Mouse (Mus musculus) liver (tissue): Measurements from ENCODE around the gene Mcm3ap.
A peak's percentile ranks its signal among the peaks of the same experiment; 100 is the strongest.

Source experiments
- DNase-seq: peaks from one replicate; pipeline ENCODE4 v3.0.0-alpha.2; 2020; ENCODE audit warnings: mixed read lengths

Mcm3ap gene

DNA sequence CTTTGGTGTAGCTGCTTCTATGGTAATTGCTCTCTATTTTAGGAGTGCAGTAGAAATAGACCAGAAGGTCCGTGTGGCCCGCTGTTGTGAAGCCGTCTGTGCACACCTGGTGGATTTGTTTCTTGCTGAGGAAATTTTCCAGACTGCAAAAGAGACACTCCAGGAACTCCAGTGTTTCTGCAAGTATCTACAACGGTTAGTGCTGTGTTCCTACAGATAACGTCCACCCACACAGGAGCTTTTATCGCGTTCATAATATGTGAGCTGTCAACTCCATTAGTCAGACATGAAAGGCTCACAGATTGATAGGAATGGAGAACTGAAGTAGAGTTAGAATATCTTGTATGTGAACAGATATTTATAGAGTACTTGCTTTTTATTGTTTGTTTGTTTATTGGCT, 27.6 kb downstream of the Mcm3ap start:
- DNase-seq, result no peak

DNA sequence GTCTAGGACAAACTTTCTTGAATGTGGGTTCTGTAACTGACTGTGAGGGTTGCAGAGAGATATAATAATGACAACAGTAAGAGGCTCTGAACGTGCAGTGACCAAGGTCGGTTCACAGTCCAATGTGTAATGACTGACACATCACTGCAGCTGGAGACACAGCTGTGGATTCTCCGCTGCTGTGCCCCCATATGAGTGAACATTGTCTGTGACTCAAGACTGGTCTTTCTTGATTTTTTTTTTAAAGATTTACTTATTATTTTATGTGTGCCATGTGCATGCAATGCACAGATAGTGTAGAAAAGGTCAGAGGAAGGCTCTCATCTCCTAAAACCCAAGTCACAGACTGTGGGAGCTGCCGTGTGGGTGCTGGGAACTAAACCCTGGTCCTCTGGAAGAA, 28.8 kb downstream of the Mcm3ap start:
- DNase-seq, result no peak

DNA sequence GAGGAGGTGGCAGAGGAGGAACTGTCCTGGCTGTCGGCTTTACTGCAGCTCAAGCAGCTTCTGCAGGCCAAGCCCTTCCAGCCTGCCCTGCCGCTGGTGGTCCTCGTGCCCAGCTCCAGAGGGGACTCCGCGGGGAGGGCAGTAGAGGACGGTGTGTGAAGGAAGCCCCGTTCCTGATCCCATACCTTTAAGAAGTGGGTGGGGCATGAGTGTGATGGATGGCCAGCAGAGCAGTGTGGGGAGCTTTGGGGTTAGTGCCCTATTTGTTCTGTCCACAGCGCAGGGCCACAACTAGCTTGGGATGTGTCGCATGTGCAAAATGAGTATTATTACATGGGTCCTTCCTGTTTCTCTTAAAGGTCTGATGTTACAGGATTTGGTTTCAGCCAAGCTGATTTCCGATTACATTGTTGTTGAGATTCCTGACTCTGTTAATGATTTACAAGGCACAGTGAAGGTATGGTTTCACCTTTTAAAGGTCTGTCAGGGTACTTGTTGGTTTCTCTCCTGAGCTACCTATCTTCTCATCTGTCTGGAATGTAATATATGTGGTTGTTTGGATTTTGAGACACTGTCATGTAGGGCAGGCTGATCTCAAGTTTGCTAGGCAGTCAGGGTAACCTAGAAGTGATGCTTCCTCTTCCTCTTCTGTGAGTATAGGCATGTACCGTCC, 35.7 kb downstream of the Mcm3ap start:
- DNase-seq, result no peak

DNA sequence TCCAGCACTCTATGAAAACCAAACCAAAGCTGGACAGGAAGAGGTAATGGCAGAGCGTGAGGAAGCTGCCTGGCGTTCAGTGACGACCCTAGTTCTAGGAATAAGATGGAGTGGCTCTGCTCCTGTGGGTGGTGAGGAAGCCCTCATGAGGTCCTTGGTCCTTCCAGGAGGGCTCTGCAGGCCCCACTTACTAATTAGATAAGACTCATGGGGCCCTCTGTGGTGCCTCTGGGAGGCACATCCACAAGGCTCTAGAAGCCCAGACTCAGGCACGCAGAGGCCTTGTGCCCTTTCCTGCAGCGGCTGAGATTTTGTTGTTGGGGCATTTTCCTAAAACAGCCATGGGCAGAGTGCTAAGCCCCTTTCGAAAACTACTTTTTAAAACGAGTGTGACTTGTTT, 37.1 kb downstream of the Mcm3ap start:
- no peak for DNase-seq

DNA sequence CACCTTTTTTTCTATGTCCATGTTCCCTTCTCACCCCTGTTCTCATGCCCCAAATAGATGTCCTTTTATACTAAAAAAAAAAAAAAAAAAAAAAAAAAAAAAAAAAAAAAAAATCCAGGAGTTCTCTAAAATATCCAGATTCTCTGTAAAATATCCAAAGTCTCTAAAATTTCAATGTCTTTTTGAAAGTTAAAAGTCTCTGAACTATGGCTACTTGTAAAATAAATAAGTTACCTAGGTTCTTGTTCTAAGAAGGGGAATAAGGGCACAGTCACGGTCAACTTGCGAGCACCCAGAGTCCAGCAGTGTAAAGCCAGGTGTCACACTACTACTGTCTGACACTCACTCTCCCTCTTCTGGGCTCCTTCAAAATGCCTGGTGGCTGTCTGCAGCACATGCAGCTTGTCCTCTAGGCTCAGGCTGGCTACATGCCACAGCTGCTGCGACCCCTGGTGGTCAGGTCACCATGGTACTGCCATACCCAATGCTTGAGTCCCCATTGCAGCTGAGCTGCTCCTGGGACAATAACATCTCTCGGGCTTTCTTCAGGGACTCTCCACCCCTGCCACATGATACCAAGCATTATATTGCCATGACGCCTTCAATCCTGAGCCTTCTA, 44.3 kb downstream of the Mcm3ap start:
- DNase-seq, result peak; percentile 84

DNA sequence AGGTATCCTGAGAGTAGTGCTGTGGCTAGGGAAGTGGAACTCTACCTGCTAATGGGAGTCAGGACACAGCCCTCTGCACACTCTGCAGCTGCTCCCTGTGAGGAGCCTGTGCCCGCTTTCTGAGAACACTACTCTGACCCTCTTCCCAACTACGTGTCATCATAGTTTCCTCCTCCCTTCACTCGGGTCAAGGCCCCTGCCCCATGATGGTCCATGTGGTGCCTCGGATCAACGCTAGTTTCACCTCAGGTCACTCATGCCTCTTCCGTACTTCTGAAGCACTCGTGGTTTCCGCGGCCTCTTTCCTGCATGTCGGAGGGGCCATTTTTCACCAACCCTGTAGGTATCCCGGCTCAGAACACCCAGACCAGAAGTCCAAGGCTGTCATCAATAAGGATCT, 62.2 kb downstream of the Mcm3ap start:
- DNase-seq, result no peak

DNA sequence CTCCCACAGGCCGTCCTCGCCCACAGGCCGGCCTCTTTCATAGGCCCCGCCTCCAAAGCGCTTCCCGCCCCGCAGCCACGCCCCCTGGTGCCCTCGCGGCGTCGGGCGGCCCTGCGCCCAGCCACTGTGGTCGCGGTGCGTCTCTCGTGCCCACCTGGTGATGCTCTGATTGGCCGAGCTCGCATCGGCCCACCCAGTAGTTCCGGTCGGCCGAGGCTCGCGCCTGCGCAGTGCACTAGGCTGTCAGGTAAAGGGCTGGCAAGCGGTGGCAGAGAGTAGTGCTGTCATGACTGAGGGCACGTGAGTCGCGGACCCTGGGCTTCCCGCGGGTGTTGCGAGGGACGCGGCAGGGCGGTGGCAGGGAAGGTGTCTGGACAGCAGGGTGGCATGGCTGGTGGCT, 62.6 kb downstream of the Mcm3ap start, which contains the start of gene Lss:
Lss (plus strand) TSS at position 214 of the 400 bp plus-strand sequence.
- peak; percentile 98 for DNase-seq

DNA sequence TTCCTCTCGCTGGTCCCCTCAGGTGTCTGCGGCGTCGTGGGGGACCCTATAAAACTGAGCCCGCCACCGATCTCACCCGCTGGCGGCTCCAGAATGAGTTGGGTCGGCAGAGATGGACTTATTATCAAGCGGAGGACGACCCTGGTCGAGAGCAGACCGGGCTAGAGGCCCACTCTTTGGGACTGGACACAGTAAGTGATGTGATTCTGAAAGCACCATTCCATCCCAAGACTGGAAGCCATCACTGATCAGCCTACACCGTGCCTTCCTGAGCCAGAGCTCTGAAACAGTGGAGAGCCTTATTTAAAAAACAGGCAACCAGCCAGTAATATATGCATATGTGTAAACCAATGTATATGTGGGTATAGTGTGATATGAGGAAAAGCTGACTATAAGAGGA, 63.1 kb downstream of the Mcm3ap start:
- no peak for DNase-seq

DNA sequence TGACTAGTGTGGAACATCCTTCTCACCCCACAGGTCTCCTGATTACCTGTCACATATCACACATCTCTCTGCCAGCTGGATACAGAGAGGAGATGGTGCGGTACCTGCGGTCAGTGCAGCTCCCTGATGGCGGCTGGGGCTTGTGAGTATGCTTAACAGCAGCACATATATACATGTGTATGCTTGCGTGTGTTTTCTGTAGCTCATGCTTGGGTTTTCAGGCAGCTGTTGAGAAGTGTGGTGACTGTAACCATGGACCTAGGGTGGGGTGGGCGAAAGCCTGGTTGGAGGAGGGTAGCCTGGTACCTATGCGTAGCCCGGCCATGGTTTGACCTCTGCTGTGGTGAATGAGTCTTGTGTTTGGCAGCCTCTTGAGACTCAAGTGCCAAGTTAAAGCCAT, 66.8 kb downstream of the Mcm3ap start:
- no peak for DNase-seq

DNA sequence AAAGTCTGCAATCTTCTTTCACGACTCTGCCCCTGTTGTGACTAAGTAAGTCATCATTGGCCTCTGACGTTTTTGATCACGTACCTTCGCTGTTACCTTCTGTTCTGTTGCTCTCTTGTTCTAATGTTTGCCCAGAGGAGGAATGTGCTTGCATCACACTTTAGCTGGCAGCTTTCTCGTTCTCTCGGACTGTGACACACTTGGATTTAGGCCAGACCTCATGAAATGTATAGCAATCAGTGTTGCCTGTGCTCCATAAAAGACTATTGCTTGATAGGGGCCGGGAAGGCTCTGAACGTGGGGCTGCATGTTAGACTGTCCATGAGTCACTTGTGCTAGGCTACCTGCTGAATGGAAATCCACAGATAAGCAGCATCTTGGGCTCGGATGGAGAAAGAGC, 68.9 kb downstream of the Mcm3ap start:
- no peak for DNase-seq

DNA sequence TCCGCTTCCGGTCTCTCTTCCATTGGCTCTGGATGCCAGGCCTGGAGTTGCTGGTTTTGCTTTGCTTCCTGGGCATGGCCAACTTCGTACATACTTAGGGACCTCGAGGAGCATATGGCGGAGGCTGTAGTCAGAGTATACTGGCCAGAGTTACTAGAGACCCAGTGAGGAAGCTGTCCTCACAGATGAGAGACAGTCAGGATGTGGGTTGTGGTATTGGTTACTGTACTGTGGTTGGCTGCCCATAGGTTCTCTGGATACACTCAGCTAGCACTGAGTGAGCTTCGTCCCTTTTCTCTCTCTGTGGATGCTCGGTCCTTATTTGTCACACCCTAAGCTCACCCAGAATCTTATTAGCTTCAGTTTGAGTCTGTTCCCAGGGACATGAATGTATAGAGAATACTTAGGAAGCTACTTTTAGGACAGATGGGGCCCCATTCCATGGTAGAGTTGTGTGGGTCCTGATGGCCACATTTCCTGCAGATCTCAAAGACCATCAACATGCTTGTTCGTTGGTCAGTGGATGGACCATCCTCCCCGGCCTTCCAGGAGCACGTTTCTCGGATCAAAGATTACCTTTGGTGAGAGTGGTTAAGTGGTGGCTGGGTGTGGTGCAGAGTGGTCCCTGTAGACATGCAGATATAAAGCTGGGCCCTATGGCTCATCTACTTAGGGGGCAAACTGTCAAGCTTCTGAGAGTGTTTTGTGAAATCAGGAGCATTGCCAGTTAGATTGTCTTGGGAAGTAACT, 72.8 kb downstream of the Mcm3ap start:
- no peak for DNase-seq

DNA sequence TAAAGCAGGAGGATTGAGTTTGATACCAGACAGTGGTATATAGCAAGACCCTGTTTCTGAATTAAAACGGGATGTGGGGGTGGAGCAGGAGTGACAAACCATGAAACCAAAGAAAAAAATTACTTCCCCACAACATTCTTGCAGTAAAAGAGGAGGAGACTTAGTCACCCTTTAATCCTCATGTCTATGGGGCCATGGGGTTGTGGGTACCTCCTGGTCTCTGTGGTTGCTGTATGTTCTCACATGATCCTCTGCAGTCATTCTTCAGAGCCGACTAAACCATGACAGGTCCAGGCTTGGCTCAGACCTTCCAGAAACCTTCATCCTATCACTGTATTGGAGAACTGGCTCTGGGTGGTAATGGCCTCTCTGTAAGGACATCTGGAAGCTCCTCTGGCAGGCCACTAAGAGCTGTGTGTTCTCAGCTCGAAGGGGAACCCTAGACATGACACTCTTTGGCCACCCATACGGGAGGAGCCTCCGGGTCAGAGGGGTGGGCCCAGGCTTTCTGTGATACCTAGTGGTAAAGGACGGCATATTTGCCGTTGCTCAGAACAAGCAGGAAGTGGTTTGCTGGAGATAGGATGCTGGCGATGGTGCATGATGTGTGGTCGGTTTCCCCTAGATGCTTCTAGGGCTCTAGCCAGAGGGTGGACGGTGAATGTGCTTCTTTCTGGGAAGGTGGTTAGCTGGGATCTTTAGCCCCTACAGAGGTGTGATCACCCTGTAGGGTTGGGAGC, 74.1 kb downstream of the Mcm3ap start:
- no peak for DNase-seq

DNA sequence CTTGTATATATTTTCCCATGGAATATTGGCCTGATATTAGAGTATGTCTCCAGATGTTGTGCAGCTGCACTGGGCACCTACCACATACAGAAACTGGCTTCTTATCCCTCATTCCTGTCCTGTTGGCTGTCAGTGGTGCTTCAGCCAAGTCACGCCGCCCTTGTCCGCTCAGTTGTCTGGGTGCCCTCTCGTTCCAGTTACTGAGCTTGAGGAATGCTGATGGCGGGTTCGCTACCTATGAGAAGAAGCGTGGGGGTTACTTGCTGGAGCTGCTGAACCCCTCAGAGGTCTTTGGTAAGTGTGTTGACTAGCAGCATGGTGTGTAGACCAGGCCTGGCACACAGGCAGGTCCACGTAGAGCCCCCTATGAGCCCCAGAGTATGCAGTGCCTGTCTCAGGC, 77.8 kb downstream of the Mcm3ap start:
- DNase-seq, result no peak

DNA sequence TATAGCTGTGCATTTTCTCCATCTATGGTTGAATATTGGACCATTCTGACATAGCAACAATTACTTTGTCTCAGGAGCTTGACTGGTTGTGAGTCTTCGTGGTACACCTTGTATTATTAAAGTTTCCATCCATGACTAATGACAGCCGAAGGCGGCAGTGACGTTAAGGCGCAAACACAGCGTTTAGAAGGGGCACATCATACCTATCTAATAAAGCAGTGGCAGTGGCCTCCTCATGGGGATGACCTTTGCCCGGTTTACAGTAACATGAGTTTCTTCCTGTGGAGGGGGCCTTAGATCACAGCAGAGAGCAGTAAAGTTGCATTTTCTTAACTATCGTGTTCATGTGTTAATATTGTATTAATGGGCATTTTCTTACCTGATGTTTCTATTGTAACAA, 79.5 kb downstream of the Mcm3ap start:
- DNase-seq, result no peak

DNA sequence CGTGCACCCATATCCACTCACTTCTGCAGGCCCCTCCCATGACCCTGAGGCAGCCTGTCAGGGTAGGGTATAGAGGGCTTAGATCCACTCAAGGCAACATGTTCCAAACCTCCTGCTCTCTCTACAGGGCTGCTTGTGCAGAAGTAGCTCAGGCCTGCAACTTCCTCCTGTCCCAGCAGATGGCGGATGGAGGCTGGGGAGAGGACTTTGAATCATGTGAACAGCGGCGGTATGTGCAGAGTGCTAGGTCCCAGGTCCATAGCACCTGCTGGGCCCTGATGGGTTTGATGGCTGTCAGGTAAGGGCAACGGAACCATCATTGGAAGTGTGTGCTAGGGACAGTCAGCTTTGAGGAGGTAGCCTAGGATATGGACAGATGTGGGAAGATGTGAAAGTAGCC, 81.7 kb downstream of the Mcm3ap start:
- no peak for DNase-seq

DNA sequence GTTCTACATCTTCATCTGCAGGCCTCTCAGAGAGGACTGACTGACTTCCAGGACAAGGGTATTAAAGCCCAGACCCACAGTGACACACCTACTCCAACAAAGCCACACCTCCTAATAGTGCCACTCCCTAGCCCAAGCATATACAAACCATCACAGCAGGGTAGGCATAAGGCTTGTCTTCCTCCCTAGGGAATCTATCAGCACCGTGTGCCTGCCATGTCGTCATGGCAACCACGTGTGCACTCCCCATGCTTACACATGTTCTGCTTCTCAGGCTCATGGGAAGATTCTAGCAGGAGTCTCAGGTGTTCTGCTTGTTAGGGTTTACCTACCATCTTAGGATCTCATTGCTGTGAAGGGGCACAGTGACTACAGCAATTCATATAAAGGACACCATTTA, 82.8 kb downstream of the Mcm3ap start:
- DNase-seq, result no peak

DNA sequence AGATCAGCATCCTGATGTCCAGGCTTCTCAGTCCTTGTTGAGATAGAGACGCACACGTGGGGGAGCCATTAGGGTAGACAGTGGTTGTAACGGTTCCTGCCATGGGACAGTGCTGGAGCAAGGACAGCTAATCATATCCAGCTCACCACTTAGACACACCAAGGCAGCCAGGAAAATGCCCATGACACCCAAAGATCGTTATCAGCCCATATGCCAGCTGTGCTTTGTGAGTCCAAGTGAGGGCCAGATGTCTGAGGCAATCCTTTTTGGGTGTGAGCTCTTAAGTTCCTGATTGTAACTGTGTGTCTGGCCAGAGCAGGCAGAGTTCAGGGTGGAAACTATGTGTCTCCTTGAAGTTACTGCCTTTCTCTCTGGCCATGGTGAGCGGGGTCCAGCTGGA, 85.3 kb downstream of the Mcm3ap start:
- no peak for DNase-seq

DNA sequence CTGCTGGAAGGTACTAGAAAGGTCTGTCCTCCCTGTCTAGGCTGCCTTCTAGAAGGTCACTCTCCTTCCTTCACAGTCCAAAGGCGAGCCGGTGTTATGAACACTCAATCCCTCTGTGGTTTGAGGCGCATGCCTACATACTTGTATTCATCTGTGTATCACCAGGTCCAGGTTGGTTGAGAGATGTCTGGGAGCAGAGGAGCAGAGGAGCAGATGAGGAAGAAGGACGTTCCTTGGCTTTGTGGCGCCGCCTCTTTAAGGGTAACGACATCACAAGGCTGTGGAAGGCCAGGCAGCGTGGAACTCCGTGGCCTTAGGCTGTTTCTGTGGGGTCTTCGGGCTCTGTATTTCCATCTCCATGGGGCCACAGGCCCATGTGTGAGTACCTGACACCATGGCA, 93.2 kb downstream of the Mcm3ap start, which contains the start of gene Spatc1l:
Spatc1l (plus strand) TSS at position 301 of the 400 bp plus-strand sequence.
- DNase-seq, result no peak
